Mouse (Mus musculus) midbrain, embryonic 15.5 days (tissue): ENCODE measurements around the gene Cacna1c. TPM values are rescaled to one million over a fixed set of nuclear protein-coding genes. Genes with fewer than 3 reads are reported as not detected.

Experiments
- ATAC-seq: fragments of 200-750 bp; cut with Nextera tagmentation; replicated peaks from 2 replicates; pipeline ENCODE4 v1.8.0; 2017; ENCODE audit warnings: moderate TSS enrichment
- H3K27ac ChIP-seq: fragments of 300-500 bp; sonication (generic); 2 replicates; pipeline ENCODE4 v1.5.1; 2015; ENCODE audit warnings: mild to moderate bottlenecking, inconsistent platforms
- H3K27me3 ChIP-seq: fragments of 300-500 bp; sonication (generic); replicated peaks from 2 replicates; pipeline ENCODE4 v1.6.1; 2015; ENCODE audit warnings: inconsistent platforms
- H3K36me3 ChIP-seq: fragments of 300-500 bp; sonication (generic); replicated peaks from 2 replicates; pipeline ENCODE4 v1.6.1; 2015; ENCODE audit warnings: inconsistent platforms
- H3K4me1 ChIP-seq: fragments of 300-500 bp; sonication (generic); 2 replicates; pipeline ENCODE4 v1.6.1; 2015; ENCODE audit warnings: inconsistent platforms
- H3K4me2 ChIP-seq: fragments of 300-500 bp; sonication (generic); 2 replicates; pipeline ENCODE4 v1.6.1; 2015; ENCODE audit warnings: inconsistent platforms, mild to moderate bottlenecking, moderate library complexity
- H3K4me3 ChIP-seq: fragments of 300-500 bp; sonication (generic); 2 replicates; pipeline ENCODE4 v1.5.1; 2015; ENCODE audit warnings: mild to moderate bottlenecking, inconsistent platforms
- H3K9ac ChIP-seq: fragments of 300-500 bp; sonication (generic); 2 replicates; pipeline ENCODE4 v1.6.1; 2015; ENCODE audit warnings: mild to moderate bottlenecking, inconsistent platforms
- H3K9me3 ChIP-seq: fragments of 300-500 bp; sonication (generic); 2 replicates; pipeline ENCODE4 v1.6.1; 2016; ENCODE audit warnings: inconsistent platforms
- WGBS: fragments of 180-500 bp; shearing (Covaris S2); methylation state at CpG from one replicate; pipeline ENCODE4 v1.1.7; 2015; ENCODE audit warnings: mixed read lengths; 5-methylcytosine and 5-hydroxymethylcytosine counted together
- polyA plus RNA-seq: library from polyadenylated mRNA; unstranded; fragments of >200 nt; fragmentation: Nextera tagmentation; extraction: Ambion mirVana; gene quantifications from 2 replicates; pipeline ENCODE4 v1.2.1, GENCODE M21; 2015

The Cacna1c gene
- polyA plus RNA-seq, 1 experiment from 2014 or later = 7.9 TPM

DNA sequence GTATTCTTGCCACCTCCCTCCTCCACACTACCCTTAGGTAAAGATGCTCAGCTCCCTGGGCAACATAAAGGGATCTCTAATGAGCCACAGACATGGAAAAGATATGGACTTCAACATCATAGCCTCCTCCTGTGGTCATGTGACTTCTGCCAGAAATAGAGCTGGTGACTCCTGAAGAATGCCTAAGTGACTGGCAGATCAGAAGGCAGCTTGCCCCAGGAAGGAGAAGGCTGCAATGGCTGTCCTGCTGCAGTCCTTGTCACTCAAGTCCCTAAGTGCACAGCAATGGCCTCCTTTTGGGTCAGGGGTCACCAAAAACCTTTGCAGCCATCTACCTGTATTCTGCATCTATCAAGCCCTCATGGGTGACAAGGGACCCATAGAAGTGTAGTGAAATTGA, 133.5 kb downstream of the Cacna1c start:
- H3K9me3 ChIP-seq = no peaks in the 10 kb centered on the region
- peaks cover 7% of the 10 kb centered on the region; the same call in 1 of the 2 replicates for H3K4me1 ChIP-seq
- no peak overlapping the region for H3K9ac ChIP-seq
- 0 out of 2 replicates have a peak, but pooled peaks have one; percentile 40 for ATAC-seq
- no peak overlapping the region for H3K27ac ChIP-seq
- H3K4me2 ChIP-seq = no peak overlapping the region
- H3K36me3 ChIP-seq = no peaks in the 10 kb centered on the region
- H3K4me3 ChIP-seq = no peak overlapping the region
- H3K27me3 ChIP-seq = no peaks in the 10 kb centered on the region

- ATAC-seq = no peak
- H3K9me3 ChIP-seq = no peaks in the 10 kb centered on the region
- no peak overlapping the region for H3K4me2 ChIP-seq
- H3K4me3 ChIP-seq = no peak overlapping the region
- no peaks in the 10 kb centered on the region for H3K36me3 ChIP-seq
- no peak overlapping the region for H3K27ac ChIP-seq
- H3K27me3 ChIP-seq = no peaks in the 10 kb centered on the region
- H3K4me1 ChIP-seq = peaks cover 10% of the 10 kb centered on the region; the same call in 1 of the 2 replicates
- 48% methylated on average over 3 of the region's 3 CpGs for WGBS
- no peak overlapping the region for H3K9ac ChIP-seq
These were observed 137.3 kb downstream of the Cacna1c start for GRCm38 (mm10) chr6:119058896-119059295.

GRCm38 (mm10) chr6:119058461-119058860, 137.8 kb downstream of the Cacna1c start:
- WGBS = 74% methylated on average over 8 of the region's 8 CpGs
- no peaks in the 10 kb centered on the region for H3K36me3 ChIP-seq
- no peak overlapping the region for H3K4me2 ChIP-seq
- no peak overlapping the region for H3K4me3 ChIP-seq
- no peaks in the 10 kb centered on the region for H3K27me3 ChIP-seq
- peaks cover 10% of the 10 kb centered on the region; the same call in 1 of the 2 replicates for H3K4me1 ChIP-seq
- H3K9me3 ChIP-seq = no peaks in the 10 kb centered on the region
- no peak overlapping the region for H3K9ac ChIP-seq
- no peak for ATAC-seq
- no peak overlapping the region for H3K27ac ChIP-seq

GRCm38 (mm10) chr6:119057076-119057479, 139.1 kb downstream of the Cacna1c start:
- no peaks in the 10 kb centered on the region for H3K36me3 ChIP-seq
- ATAC-seq = peak; percentile 67
- H3K4me1 ChIP-seq = 0 out of 2 replicates have a peak, but pooled peaks cover 4% of the 10 kb centered on the region
- 70% methylated on average over 15 of the region's 15 CpGs for WGBS
- no peak overlapping the region for H3K4me2 ChIP-seq
- no peaks in the 10 kb centered on the region for H3K27me3 ChIP-seq
- H3K27ac ChIP-seq = no peak overlapping the region
- H3K9ac ChIP-seq = no peak overlapping the region
- no peak overlapping the region for H3K4me3 ChIP-seq
- no peaks in the 10 kb centered on the region for H3K9me3 ChIP-seq

- no peak for ATAC-seq
- no peak overlapping the region for H3K4me3 ChIP-seq
- 83% methylated on average over 10 of the region's 10 CpGs for WGBS
- H3K9me3 ChIP-seq = no peaks in the 10 kb centered on the region
- H3K4me2 ChIP-seq = no peak overlapping the region
- H3K27me3 ChIP-seq = no peaks in the 10 kb centered on the region
- H3K27ac ChIP-seq = no peak overlapping the region
- H3K36me3 ChIP-seq = no peaks in the 10 kb centered on the region
- H3K4me1 ChIP-seq = 0 out of 2 replicates have a peak, but pooled peaks cover 4% of the 10 kb centered on the region
- no peak overlapping the region for H3K9ac ChIP-seq
These were observed 143.4 kb downstream of the Cacna1c start for GRCm38 (mm10) chr6:119052801-119053200.

DNA sequence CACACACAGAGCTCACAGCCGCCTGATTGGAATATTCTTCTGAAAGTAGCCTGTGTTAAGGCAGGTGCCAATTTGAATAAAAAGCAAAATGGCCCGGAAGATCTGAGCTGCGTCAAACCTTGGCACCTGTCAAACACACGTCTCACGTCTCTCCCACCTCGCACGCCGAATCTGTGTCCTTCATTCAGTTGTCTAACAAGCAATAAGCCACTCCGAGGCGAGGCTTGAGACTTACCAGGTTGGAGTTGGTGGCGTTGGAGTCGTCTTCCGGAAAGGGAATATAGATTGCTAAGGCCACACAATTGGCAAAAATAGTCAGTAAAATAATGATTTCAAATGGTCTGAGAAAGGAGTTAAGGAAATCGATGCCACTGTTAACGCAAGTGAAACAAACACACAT, 143.9 kb downstream of the Cacna1c start:
- H3K27me3 ChIP-seq = no peaks in the 10 kb centered on the region
- 85% methylated on average over 15 of the region's 15 CpGs for WGBS
- no peak overlapping the region for H3K9ac ChIP-seq
- H3K9me3 ChIP-seq = no peaks in the 10 kb centered on the region
- H3K27ac ChIP-seq = no peak overlapping the region
- ATAC-seq = no peak
- no peak overlapping the region for H3K4me3 ChIP-seq
- no peaks in the 10 kb centered on the region for H3K36me3 ChIP-seq
- H3K4me2 ChIP-seq = no peak overlapping the region
- H3K4me1 ChIP-seq = 0 out of 2 replicates have a peak, but pooled peaks cover 2% of the 10 kb centered on the region

- Histone ChIP-seq H3K36me3 (no peaks in the 10 kb centered on the region), H3K4me2 (no peak overlapping the region), H3K9ac (no peak overlapping the region), H3K27me3 (no peaks in the 10 kb centered on the region), H3K9me3 (no peaks in the 10 kb centered on the region), H3K4me3 (no peak overlapping the region), H3K4me1 (no peaks in the 10 kb centered on the region), H3K27ac (no peak overlapping the region)
- ATAC-seq = no peak
- 81% methylated on average over 2 of the region's 2 CpGs for WGBS
These were observed 144.5 kb downstream of the Cacna1c start for GRCm38 (mm10) chr6:119051721-119052120.

GRCm38 (mm10) chr6:119047340-119047739, 148.9 kb downstream of the Cacna1c start:
- H3K27ac ChIP-seq = no peak overlapping the region
- H3K27me3 ChIP-seq = no peaks in the 10 kb centered on the region
- no peaks in the 10 kb centered on the region for H3K36me3 ChIP-seq
- H3K4me3 ChIP-seq = no peak overlapping the region
- WGBS = 40% methylated on average over 8 of the region's 8 CpGs
- H3K9me3 ChIP-seq = no peaks in the 10 kb centered on the region
- H3K4me1 ChIP-seq = no peaks in the 10 kb centered on the region
- H3K4me2 ChIP-seq = no peak overlapping the region
- no peak overlapping the region for H3K9ac ChIP-seq
- no peak for ATAC-seq

- no peak overlapping the region for H3K27ac ChIP-seq
- no peak for ATAC-seq
These were observed 150.7 kb downstream of the Cacna1c start for GRCm38 (mm10) chr6:119045498-119045897.

DNA sequence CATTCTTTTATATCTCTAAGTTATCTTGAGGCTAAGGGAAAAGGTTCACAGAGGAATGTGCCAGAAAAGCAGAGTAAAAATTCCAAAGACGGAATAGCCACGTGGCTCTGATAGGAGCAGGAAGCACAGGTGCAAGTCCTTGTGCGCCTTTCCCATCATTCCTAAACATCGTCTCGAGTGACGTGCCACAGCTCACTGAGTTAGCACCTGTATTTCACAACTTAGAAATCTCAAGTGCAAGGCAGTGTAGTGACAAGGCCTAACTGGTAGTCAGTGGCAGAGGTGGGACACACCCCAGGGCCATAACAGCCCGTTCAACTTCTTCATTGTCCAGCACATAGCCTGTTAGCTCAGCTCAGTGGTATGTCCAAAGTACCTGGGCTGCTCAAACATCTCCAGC, 152.1 kb downstream of the Cacna1c start:
- H3K9me3 ChIP-seq = no peaks in the 10 kb centered on the region
- H3K27ac ChIP-seq = no peak overlapping the region
- no peaks in the 10 kb centered on the region for H3K27me3 ChIP-seq
- no peak overlapping the region for H3K4me3 ChIP-seq
- no peak overlapping the region for H3K4me2 ChIP-seq
- ATAC-seq = no peak
- H3K9ac ChIP-seq = no peak overlapping the region
- H3K4me1 ChIP-seq = peaks cover 9% of the 10 kb centered on the region; the same call in 1 of the 2 replicates
- WGBS = 88% methylated on average over 7 of the region's 7 CpGs
- H3K36me3 ChIP-seq = no peaks in the 10 kb centered on the region

More at GRCm38 (mm10) chr6:119045498-119045897, 150.7 kb downstream of the Cacna1c start:
- WGBS = 83% methylated on average over 7 of the region's 7 CpGs
- no peak overlapping the region for H3K9ac ChIP-seq
- H3K9me3 ChIP-seq = no peaks in the 10 kb centered on the region
- H3K4me1 ChIP-seq = 0 out of 2 replicates have a peak, but pooled peaks cover 2% of the 10 kb centered on the region
- H3K4me3 ChIP-seq = no peak overlapping the region
- no peaks in the 10 kb centered on the region for H3K36me3 ChIP-seq
- no peaks in the 10 kb centered on the region for H3K27me3 ChIP-seq
- no peak overlapping the region for H3K4me2 ChIP-seq

- H3K9ac ChIP-seq = no peak overlapping the region
- H3K4me2 ChIP-seq = no peak overlapping the region
- WGBS = 81% methylated on average over 3 of the region's 3 CpGs
- ATAC-seq = no peak
- H3K27ac ChIP-seq = no peak overlapping the region
- no peaks in the 10 kb centered on the region for H3K27me3 ChIP-seq
- H3K4me3 ChIP-seq = no peak overlapping the region
- no peaks in the 10 kb centered on the region for H3K36me3 ChIP-seq
- H3K9me3 ChIP-seq = no peaks in the 10 kb centered on the region
- H3K4me1 ChIP-seq = peaks cover 9% of the 10 kb centered on the region; the same call in 1 of the 2 replicates
These were observed 153.4 kb downstream of the Cacna1c start for GRCm38 (mm10) chr6:119042803-119043202.

DNA sequence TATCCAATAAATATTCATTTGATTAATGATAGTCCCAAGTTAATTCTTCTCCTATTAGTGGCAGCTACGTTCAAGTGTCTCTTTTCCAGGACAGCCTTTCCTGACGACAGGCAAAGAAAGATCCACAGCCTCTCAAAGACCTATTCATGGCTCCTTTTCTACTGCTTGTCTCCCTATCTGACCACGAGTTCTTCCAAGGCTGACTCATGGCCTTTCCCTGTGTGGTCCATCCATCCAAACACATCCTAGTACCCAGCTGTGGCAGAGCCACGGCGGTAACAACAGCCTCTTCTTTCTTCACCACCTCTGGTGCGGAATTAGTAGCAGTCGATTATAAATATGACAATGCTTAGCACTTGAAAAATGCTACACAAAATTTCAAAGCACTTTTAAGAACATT, 155.3 kb downstream of the Cacna1c start:
- Histone ChIP-seq H3K4me2 (no peak overlapping the region), H3K27me3 (no peaks in the 10 kb centered on the region), H3K27ac (no peak overlapping the region), H3K4me3 (no peak overlapping the region), H3K9ac (no peak overlapping the region), H3K4me1 (peaks cover 9% of the 10 kb centered on the region; the same call in 1 of the 2 replicates), H3K36me3 (no peaks in the 10 kb centered on the region), H3K9me3 (no peaks in the 10 kb centered on the region)
- WGBS = 71% methylated on average over 7 of the region's 7 CpGs
- no peak for ATAC-seq

GRCm38 (mm10) chr6:119039815-119040214, 156.4 kb downstream of the Cacna1c start:
- Histone ChIP-seq H3K4me2 (no peak overlapping the region), H3K4me1 (peaks cover 9% of the 10 kb centered on the region; the same call in 1 of the 2 replicates), H3K9ac (no peak overlapping the region), H3K36me3 (no peaks in the 10 kb centered on the region), H3K27me3 (no peaks in the 10 kb centered on the region), H3K9me3 (no peaks in the 10 kb centered on the region), H3K27ac (no peak overlapping the region), H3K4me3 (no peak overlapping the region)
- WGBS = 59% methylated on average over 7 of the region's 7 CpGs
- ATAC-seq = 0 out of 2 replicates have a peak, but pooled peaks have one; percentile 30
